Mouse (Mus musculus) liver, adult 2 months (tissue): Measurements from ENCODE around the gene Scaf4.

Experiments used
- CTCF ChIP-seq: fragments of 200-500 bp; IDR thresholded peaks from 2 replicates; pipeline ENCODE4 v1.5.1; 2011; ENCODE audit warnings: low read depth, low read length, control low read depth
- POLR2A ChIP-seq: fragments of 200-500 bp; IDR thresholded peaks from 2 replicates; pipeline ENCODE4 v1.6.1; 2011; ENCODE audit warnings: low read length, control low read depth; ENCODE audit not compliant: insufficient read depth; ENCODE audit errors: extremely low read depth

DNA sequence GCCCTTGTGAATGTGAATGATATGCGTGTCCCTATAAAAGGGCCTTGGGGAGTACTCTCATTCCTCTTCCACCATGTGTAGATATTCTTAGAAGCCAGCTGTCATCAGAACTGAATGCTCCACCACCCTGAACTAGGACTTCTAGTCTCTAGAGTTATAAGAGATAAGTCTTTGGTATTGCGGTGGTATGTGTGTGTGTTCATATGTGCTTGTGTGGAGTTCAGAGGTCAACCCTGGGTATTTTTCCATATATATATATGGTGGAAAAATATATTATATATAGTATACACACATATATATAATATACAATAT, 19.6 kb upstream of the Scaf4 start:
- TF ChIP-seq POLR2A (no peak), CTCF (no peak)
